Mouse (Mus musculus): ENCODE results near the gene Ypel4.

Ypel4 gene

DNA sequence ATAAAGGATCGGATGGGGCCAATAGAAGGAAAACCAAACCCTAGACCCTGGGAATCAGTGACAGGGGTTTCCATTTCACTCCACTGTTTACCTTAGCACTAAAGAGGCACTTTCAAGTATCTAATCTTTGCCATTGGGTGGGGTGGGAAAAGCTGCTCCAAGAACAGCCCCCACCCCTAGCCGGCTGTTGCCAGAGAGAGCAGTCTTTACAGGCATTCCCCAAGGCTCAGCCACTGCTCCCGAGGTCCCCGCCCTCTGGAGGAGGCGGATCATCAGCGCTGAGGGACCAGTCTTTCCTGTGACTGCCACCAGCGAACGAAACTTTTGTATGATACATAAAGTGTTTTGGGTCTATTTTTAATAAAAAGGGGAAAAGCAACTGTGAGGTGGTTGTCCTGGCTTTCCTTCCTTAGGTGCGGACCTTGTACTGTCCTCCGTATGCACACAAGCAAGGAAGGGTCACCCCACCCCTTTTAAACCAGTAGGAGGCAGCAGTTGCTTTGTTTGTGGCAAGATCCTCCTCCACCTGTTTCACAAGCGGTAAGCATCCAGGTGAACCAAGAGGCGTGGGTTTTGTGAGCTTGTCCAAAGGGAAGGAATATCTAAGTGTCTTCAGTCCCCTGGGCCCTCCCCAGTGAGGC is 4.5 kb downstream of the Ypel4 start:
- POLR2A ChIA-PET = interaction anchor here (0.6 to 23.6 kb wide), 32 partner anchors 6 to 159 kb away, joined by 3 to 679 read pairs (median 18); partner anchors contain the start of genes Clp1 (in 3 of the 4), Serping1 (in 3 of the 4), Ube2l6 (in 3 of the 4) and Slc43a1 (in 1 of the 4)
- CTCF ChIA-PET = interaction anchor here (0.5 to 5.8 kb wide), 16 partner anchors 9 to 150 kb away, joined by 3 to 70 read pairs (median 12); partner anchors contain the start of gene Ube2l6 (in 4 of the 4)

DNA sequence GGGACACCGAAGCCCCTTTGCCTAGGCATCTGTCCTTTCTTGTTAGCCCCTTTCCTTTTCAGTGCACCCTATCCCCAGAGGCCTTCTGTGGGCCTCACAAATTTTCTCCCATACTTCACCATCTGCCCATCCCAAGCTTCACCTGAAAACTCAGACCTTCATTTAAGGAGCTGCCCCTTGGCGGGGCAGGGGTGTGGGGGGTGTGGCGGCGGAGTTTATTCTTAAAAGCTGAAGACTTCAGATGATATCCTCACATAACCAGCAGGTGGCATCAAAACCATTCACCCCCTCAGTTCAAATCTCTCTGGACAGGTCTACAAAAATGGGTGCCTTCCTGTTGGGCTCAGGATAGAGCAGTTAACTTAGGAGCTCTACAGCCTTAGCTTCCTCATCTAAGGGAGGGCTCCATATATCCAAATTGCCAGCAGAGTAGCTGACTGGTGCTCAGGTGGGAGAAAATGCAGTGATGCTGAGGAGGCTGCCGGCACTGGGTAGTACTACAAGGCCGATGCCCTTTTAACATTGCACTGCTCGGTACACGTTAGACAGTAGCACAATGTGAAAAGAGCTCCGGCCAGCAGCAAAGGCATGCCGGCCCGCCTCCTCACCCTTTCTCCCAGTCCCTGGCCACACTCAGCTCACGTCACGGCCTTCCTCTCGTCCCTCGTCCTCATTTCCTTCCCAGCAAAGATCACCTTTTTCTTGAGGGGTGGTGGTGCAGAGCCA is 6.9 kb downstream of the Ypel4 start:
- ChIA-PET POLR2A (interaction anchor here (0.6 to 23.6 kb wide), 82 partner anchors 8 to 307 kb away, joined by 3 to 679 read pairs (median 7); partner anchors contain the start of genes Ube2l6 (in 4 of the 4), Clp1 (in 3 of the 4), Gm28635 (in 3 of the 4) and Serping1 (in 3 of the 4)), CTCF (interaction anchor here (0.6 to 5.8 kb wide), 45 partner anchors 9 to 267 kb away, joined by 3 to 70 read pairs (median 5); partner anchors contain the start of genes Ube2l6 (in 4 of the 4), Slc43a1 (in 2 of the 4) and Serping1 (in 1 of the 4))

GRCm38 (mm10) chr2:84741841-84742450 is 8.1 kb downstream of the Ypel4 start:
- CTCF ChIA-PET = interaction anchor here (0.6 to 5.8 kb wide), 27 partner anchors 11 to 170 kb away, joined by 3 to 70 read pairs (median 5); partner anchors contain the start of genes Ube2l6 (in 4 of the 4), Serping1 (in 1 of the 4) and Slc43a1 (in 1 of the 4)
- POLR2A ChIA-PET = interaction anchor here (0.5 to 23.6 kb wide), 118 partner anchors 9 to 1031 kb away, joined by 3 to 679 read pairs (median 6); partner anchors contain the start of genes Ube2l6 (in 4 of the 4), Clp1 (in 3 of the 4), Gm28635 (in 3 of the 4) and Serping1 (in 3 of the 4)

- CTCF ChIA-PET = interaction anchor here (0.6 to 5.8 kb wide), 20 partner anchors 10 to 491 kb away, joined by 3 to 70 read pairs (median 9); partner anchors contain the start of genes Ube2l6 (in 4 of the 4) and Slc43a1 (in 1 of the 4)
- POLR2A ChIA-PET = interaction anchor here (0.6 to 23.6 kb wide), 113 partner anchors 8 to 1032 kb away, joined by 3 to 679 read pairs (median 6); partner anchors contain the start of genes Ube2l6 (in 4 of the 4), Clp1 (in 3 of the 4), Serping1 (in 3 of the 4) and Slc43a1 (in 3 of the 4)
Observed at GRCm38 (mm10) chr2:84742451-84743283, 8.8 kb downstream of the Ypel4 start.

DNA sequence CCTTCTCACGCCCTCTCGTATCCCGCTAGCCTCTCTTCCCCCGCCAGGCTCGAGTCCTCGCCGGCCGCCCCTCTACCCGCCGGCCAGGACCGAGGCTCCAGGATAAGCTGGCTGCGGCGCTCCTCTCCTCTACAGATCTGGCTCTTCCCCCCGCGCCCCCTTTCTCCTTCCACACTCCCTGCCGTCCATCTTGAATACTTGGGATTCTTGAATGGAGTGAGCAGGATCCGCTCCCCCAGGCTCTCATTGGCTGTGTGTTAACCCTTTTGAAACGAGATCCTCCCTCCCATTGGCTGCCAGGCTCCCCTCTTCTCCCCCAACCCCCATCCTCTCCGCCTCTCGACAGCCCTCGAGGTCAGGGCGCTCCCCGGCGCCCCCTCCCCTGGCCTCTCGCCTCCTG is 9.7 kb downstream of the Ypel4 start, which contains the start of gene Gm19426:
Gene Gm19426 (minus strand): TSS at position 95 of the 400 bp plus-strand sequence.
- POLR2A ChIA-PET = interaction anchor here (0.6 to 23.6 kb wide), 58 partner anchors 11 to 305 kb away, joined by 3 to 679 read pairs (median 10); partner anchors contain the start of genes Clp1 (in 3 of the 4), Serping1 (in 3 of the 4), Slc43a1 (in 3 of the 4) and Gm28635 (in 2 of the 4)
- CTCF ChIA-PET = interaction anchor here in 3 of 4 experiments (0.7 to 1.7 kb wide), 3 partner anchors 55 to 289 kb away, joined by 5 to 7 read pairs (median 5); partner anchors contain the start of gene Ube2l6 (in 2 of the 3)

DNA sequence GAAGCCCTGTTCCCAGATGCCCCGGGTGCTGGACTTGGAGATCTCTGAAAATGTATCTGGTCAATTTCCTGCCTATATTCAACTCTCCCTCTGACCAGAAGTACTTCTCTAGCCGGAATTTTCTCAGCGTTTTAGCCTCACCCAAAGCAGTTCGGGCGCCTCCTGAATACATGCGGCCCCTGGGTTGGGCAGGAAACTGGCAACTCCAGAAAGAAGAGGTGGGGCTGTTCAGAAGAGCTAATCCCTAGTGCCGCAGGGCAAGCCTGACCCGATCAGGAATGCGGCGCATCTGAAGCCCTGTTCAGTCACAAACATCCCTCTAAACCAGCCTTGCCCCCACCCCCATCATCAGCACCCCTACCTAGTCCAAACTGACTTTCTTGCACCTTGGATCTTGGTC is 10.3 kb downstream of the Ypel4 start:
- ChIA-PET POLR2A (interaction anchor here (0.6 to 23.6 kb wide), 62 partner anchors 11 to 1805 kb away, joined by 3 to 679 read pairs (median 7); partner anchors contain the start of genes Clp1 (in 3 of the 4), Serping1 (in 3 of the 4), Slc43a1 (in 3 of the 4) and Selenoh (in 2 of the 4)), CTCF (interaction anchor here in 3 of 4 experiments (0.7 to 1.7 kb wide), 6 partner anchors 12 to 289 kb away, joined by 3 to 7 read pairs (median 5); partner anchors contain the start of gene Ube2l6 (in 3 of the 3))

GRCm38 (mm10) chr2:84750115-84750514 is 16.3 kb downstream of the Ypel4 start:
- ChIA-PET POLR2A (interaction anchor here in 3 of 4 experiments (0.6 to 23.6 kb wide), 8 partner anchors 5 to 80 kb away, joined by 3 to 652 read pairs (median 6); partner anchors contain the start of genes Gm19426 (in 2 of the 3) and Ypel4 (in 1 of the 3)), CTCF (interaction anchor here in 3 of 4 experiments (0.5 to 3.0 kb wide), 4 partner anchors 10 to 49 kb away, joined by 3 to 12 read pairs (median 5); partner anchors contain the start of gene Ube2l6 (in 1 of the 3))

- POLR2A ChIA-PET = interaction anchor here (0.6 to 23.6 kb wide), 19 partner anchors 2 to 992 kb away, joined by 3 to 652 read pairs (median 5); partner anchors contain the start of genes Gm19426 (in 3 of the 4), Clp1 (in 1 of the 4), Serping1 (in 1 of the 4) and Ube2l6 (in 1 of the 4)
- CTCF ChIA-PET = interaction anchor here (0.5 to 4.7 kb wide), 15 partner anchors 10 to 273 kb away, joined by 3 to 33 read pairs (median 4); partner anchors contain the start of gene Ube2l6 (in 2 of the 4)
Observed at GRCm38 (mm10) chr2:84756245-84756644, 22.4 kb downstream of the Ypel4 start.

GRCm38 (mm10) chr2:84757026-84757682 is 23.3 kb downstream of the Ypel4 start:
- ChIA-PET CTCF (interaction anchor here (0.5 to 4.7 kb wide), 14 partner anchors 9 to 272 kb away, joined by 3 to 33 read pairs (median 3); partner anchors contain the start of gene Ube2l6 (in 1 of the 4)), POLR2A (interaction anchor here (0.7 to 23.6 kb wide), 19 partner anchors 2 to 178 kb away, joined by 3 to 652 read pairs (median 5); partner anchors contain the start of genes Gm19426 (in 3 of the 4), Ube2l6 (in 2 of the 4), Serping1 (in 1 of the 4) and Ypel4 (in 1 of the 4))

DNA sequence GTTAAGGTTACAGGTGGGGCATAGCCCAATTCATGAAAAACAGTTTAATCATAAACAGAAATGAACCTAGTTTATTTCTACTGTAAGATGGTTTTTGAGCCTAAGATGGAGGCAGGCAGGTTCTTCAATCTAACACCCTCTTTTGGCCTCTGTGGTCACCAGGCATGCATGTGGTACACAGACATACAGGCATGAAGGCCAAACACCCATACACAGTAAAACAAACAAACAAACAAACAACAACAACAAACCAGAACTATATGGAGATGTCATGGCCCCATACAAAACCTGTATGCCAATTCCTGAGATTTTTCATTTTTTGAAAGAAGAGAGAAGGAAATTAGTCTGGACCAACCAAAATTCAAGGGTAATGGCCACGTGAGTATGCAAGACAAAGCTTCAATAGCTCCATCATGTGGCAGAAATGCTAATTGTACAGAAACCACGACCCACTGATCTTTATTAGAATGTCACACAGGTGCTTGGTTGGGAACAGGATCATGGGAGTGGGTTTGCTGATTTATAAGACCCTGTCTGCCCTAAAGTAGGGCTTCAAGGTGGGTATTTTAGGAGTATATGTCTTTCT is 24.8 kb downstream of the Ypel4 start:
- POLR2A ChIA-PET = interaction anchor here (0.5 to 23.1 kb wide), 14 partner anchors 13 to 284 kb away, joined by 3 to 652 read pairs (median 5); partner anchors contain the start of genes Gm19426 (in 3 of the 4), Serping1 (in 3 of the 4), Ctnnd1 (in 1 of the 4) and Ube2l6 (in 1 of the 4)
- CTCF ChIA-PET = interaction anchor here (0.6 to 4.5 kb wide), 12 partner anchors 14 to 108 kb away, joined by 3 to 33 read pairs (median 4); partner anchors contain the start of gene Ube2l6 (in 1 of the 4)

GRCm38 (mm10) chr2:84760777-84761176 is 26.9 kb downstream of the Ypel4 start:
- CTCF ChIA-PET = interaction anchor here in 2 of 4 experiments (1.0 to 2.9 kb wide), 2 partner anchors 18 to 20 kb away, joined by 3 to 7 read pairs; no protein-coding TSS in a partner anchor
- POLR2A ChIA-PET = interaction anchor here in 2 of 4 experiments (0.7 to 23.1 kb wide), 6 partner anchors 14 to 47 kb away, joined by 3 to 652 read pairs (median 10); partner anchors contain the start of genes Gm19426 (in 2 of the 2) and Ypel4 (in 1 of the 2)

- POLR2A ChIA-PET = interaction anchor here in 2 of 4 experiments (0.6 to 23.1 kb wide), 9 partner anchors 13 to 46 kb away, joined by 3 to 652 read pairs (median 6); partner anchors contain the start of genes Gm19426 (in 2 of the 2), Serping1 (in 1 of the 2), Ube2l6 (in 1 of the 2) and Ypel4 (in 1 of the 2)
Observed at GRCm38 (mm10) chr2:84761309-84761708, 27.5 kb downstream of the Ypel4 start.

DNA sequence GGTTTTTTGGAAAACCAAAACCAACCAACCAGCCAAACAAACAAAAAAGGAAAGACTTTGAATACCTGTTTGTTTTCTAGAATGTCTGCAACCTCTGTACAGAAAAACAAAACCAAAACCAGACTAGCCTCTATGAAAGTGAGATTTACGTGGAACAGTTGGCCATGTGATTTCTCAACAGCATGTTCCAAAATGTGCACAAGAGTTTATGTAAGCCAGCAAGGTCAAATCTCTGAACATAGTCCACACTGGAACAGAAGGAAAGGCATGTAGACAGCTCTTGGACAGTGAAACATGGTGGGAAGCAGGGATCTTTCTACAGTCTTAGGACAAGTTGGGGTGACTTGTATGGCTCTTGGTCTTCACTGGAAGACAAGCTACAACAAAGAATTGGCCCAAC is 28.0 kb downstream of the Ypel4 start:
- ChIA-PET POLR2A (interaction anchor here (0.6 to 23.1 kb wide), 19 partner anchors 13 to 183 kb away, joined by 3 to 652 read pairs (median 8); partner anchors contain the start of genes Serping1 (in 3 of the 4), Gm19426 (in 2 of the 4), Ube2l6 (in 1 of the 4) and Ypel4 (in 1 of the 4)), CTCF (interaction anchor here in 3 of 4 experiments (0.5 to 2.9 kb wide), 5 partner anchors 17 to 256 kb away, joined by 3 to 7 read pairs (median 3); no protein-coding TSS in a partner anchor)

More at GRCm38 (mm10) chr2:84761309-84761708, 27.5 kb downstream of the Ypel4 start:
- CTCF ChIA-PET = interaction anchor here in 3 of 4 experiments (0.6 to 2.9 kb wide), 3 partner anchors 18 to 251 kb away, joined by 3 to 7 read pairs (median 4); no protein-coding TSS in a partner anchor

- CTCF ChIA-PET = interaction anchor here (0.5 to 2.9 kb wide), 8 partner anchors 10 to 255 kb away, joined by 3 to 7 read pairs (median 4); no protein-coding TSS in a partner anchor
Observed at GRCm38 (mm10) chr2:84762295-84762694, 28.4 kb downstream of the Ypel4 start.

More at GRCm38 (mm10) chr2:84762295-84762694, 28.4 kb downstream of the Ypel4 start:
- POLR2A ChIA-PET = interaction anchor here (0.6 to 23.1 kb wide), 25 partner anchors 9 to 1390 kb away, joined by 3 to 652 read pairs (median 5); partner anchors contain the start of genes Serping1 (in 3 of the 4), Clp1 (in 2 of the 4), Gm19426 (in 2 of the 4) and Ube2l6 (in 1 of the 4)

Measured in embryonic stem cell, embryonic (primary cell).